Mouse (Mus musculus): ENCODE measurements around the gene Gm11111. TPM values are rescaled to one million over a fixed set of nuclear protein-coding genes. Genes with fewer than 3 reads are reported as not detected.
A peak's percentile ranks its signal among the peaks of the same experiment; 100 is the strongest.
"Not testable (repeated sequence)": the region's sequence is repeated elsewhere in the genome, so short reads cannot be mapped to it uniquely, and the experiment has no call there.

Gene Gm11111
- polyA plus RNA-seq, 1 experiment: not detected

- H3K36me3 ChIP-seq (ENCODE audit: control insufficient read depth, insufficient read depth, low read length): no peaks in the 10 kb centered on the region
- no peak for TF ChIP-seq CTCF (IDR thresholded peaks at IDR 0.05; ENCODE audit: control insufficient read depth, insufficient read depth, insufficient replicate concordance, low read depth, low read length)
- no peak for TF ChIP-seq POLR2A (IDR thresholded peaks at IDR 0.05; ENCODE audit: control insufficient read depth, low read depth, low read length)
- H3K27me3 ChIP-seq (ENCODE audit: control insufficient read depth, insufficient read depth, low read length): no peaks in the 10 kb centered on the region
- no peak overlapping the region for H3K27ac ChIP-seq (ENCODE audit: control insufficient read depth, insufficient read depth, low read depth, low read length)
- no peaks in the 10 kb centered on the region for H3K4me1 ChIP-seq (ENCODE audit: control insufficient read depth, insufficient read depth, low read length)
- H3K4me3 ChIP-seq (ENCODE audit: control insufficient read depth, low read depth, low read length): peak overlapping the region; percentile 54; the same call in 1 of the 2 replicates
These were observed 16.0 kb downstream of the Gm11111 start for GRCm38 (mm10) chr5:98568481-98568880.

GRCm38 (mm10) chr5:98569029-98569513 is 16.6 kb downstream of the Gm11111 start:
- no peaks in the 10 kb centered on the region for H3K4me1 ChIP-seq (ENCODE audit: control insufficient read depth, insufficient read depth, low read length)
- no peaks in the 10 kb centered on the region for H3K36me3 ChIP-seq (ENCODE audit: control insufficient read depth, insufficient read depth, low read length)
- no peaks in the 10 kb centered on the region for H3K27me3 ChIP-seq (ENCODE audit: control insufficient read depth, insufficient read depth, low read length)
- TF ChIP-seq POLR2A (IDR thresholded peaks at IDR 0.05; ENCODE audit: control insufficient read depth, low read depth, low read length): no peak
- TF ChIP-seq CTCF (IDR thresholded peaks at IDR 0.05; ENCODE audit: control insufficient read depth, insufficient read depth, insufficient replicate concordance, low read depth, low read length): no peak
- H3K4me3 ChIP-seq (ENCODE audit: control insufficient read depth, low read depth, low read length): peak overlapping the region; percentile 54
- H3K27ac ChIP-seq (ENCODE audit: control insufficient read depth, insufficient read depth, low read depth, low read length): no peak overlapping the region

- Histone ChIP-seq H3K36me3 (ENCODE audit: control insufficient read depth, insufficient read depth, low read length) (no peaks in the 10 kb centered on the region), H3K4me3 (ENCODE audit: control insufficient read depth, low read depth, low read length) (no peak overlapping the region), H3K4me1 (ENCODE audit: control insufficient read depth, insufficient read depth, low read length) (peaks cover 2% of the 10 kb centered on the region; the same call in 1 of the 2 replicates), H3K27ac (ENCODE audit: control insufficient read depth, insufficient read depth, low read depth, low read length) (no peak overlapping the region), H3K27me3 (ENCODE audit: control insufficient read depth, insufficient read depth, low read length) (no peaks in the 10 kb centered on the region)
- TF ChIP-seq POLR2A (IDR thresholded peaks at IDR 0.05; ENCODE audit: control insufficient read depth, low read depth, low read length) (no peak), CTCF (IDR thresholded peaks at IDR 0.05; ENCODE audit: control insufficient read depth, insufficient read depth, insufficient replicate concordance, low read depth, low read length) (no peak)
These were observed 19.9 kb downstream of the Gm11111 start for GRCm38 (mm10) chr5:98572392-98572791.

GRCm38 (mm10) chr5:98574711-98575470 is 22.4 kb downstream of the Gm11111 start:
- Histone ChIP-seq H3K27ac (ENCODE audit: control insufficient read depth, insufficient read depth, low read depth, low read length) (no peak overlapping the region), H3K4me1 (ENCODE audit: control insufficient read depth, insufficient read depth, low read length) (peaks cover 2% of the 10 kb centered on the region; the same call in 1 of the 2 replicates), H3K36me3 (ENCODE audit: control insufficient read depth, insufficient read depth, low read length) (no peaks in the 10 kb centered on the region), H3K27me3 (ENCODE audit: control insufficient read depth, insufficient read depth, low read length) (no peaks in the 10 kb centered on the region), H3K4me3 (ENCODE audit: control insufficient read depth, low read depth, low read length) (no peak overlapping the region)
- TF ChIP-seq CTCF (IDR thresholded peaks at IDR 0.05; ENCODE audit: control insufficient read depth, insufficient read depth, insufficient replicate concordance, low read depth, low read length): no peak
- TF ChIP-seq POLR2A (IDR thresholded peaks at IDR 0.05; ENCODE audit: control insufficient read depth, low read depth, low read length): no peak

- no peak overlapping the region for H3K27ac ChIP-seq (ENCODE audit: control insufficient read depth, insufficient read depth, low read depth, low read length)
- H3K4me1 ChIP-seq (ENCODE audit: control insufficient read depth, insufficient read depth, low read length): peaks cover 2% of the 10 kb centered on the region; the same call in 1 of the 2 replicates
- no peaks in the 10 kb centered on the region for H3K36me3 ChIP-seq (ENCODE audit: control insufficient read depth, insufficient read depth, low read length)
- H3K4me3 ChIP-seq (ENCODE audit: control insufficient read depth, low read depth, low read length): no peak overlapping the region
- no peak for TF ChIP-seq CTCF (IDR thresholded peaks at IDR 0.05; ENCODE audit: control insufficient read depth, insufficient read depth, insufficient replicate concordance, low read depth, low read length)
- no peaks in the 10 kb centered on the region for H3K27me3 ChIP-seq (ENCODE audit: control insufficient read depth, insufficient read depth, low read length)
These were observed 23.0 kb downstream of the Gm11111 start for GRCm38 (mm10) chr5:98575471-98575834.

- H3K27me3 ChIP-seq (ENCODE audit: control insufficient read depth, insufficient read depth, low read length); H3K27ac ChIP-seq (ENCODE audit: control insufficient read depth, insufficient read depth, low read depth, low read length); H3K36me3 ChIP-seq (ENCODE audit: control insufficient read depth, insufficient read depth, low read length); H3K4me3 ChIP-seq (ENCODE audit: control insufficient read depth, low read depth, low read length); H3K4me1 ChIP-seq (ENCODE audit: control insufficient read depth, insufficient read depth, low read length): not testable (repeated sequence)
These were observed 24.0 kb downstream of the Gm11111 start for GRCm38 (mm10) chr5:98576538-98576937.

GRCm38 (mm10) chr5:98578398-98578797 is 25.9 kb downstream of the Gm11111 start:
- no peaks in the 10 kb centered on the region for H3K27me3 ChIP-seq (ENCODE audit: control insufficient read depth, insufficient read depth, low read length)
- peaks cover 2% of the 10 kb centered on the region; the same call in 1 of the 2 replicates for H3K4me1 ChIP-seq (ENCODE audit: control insufficient read depth, insufficient read depth, low read length)
- no peak for TF ChIP-seq CTCF (IDR thresholded peaks at IDR 0.05; ENCODE audit: control insufficient read depth, insufficient read depth, insufficient replicate concordance, low read depth, low read length)
- no peak for TF ChIP-seq POLR2A (IDR thresholded peaks at IDR 0.05; ENCODE audit: control insufficient read depth, low read depth, low read length)

More at GRCm38 (mm10) chr5:98578398-98578797, 25.9 kb downstream of the Gm11111 start:
- Histone ChIP-seq H3K27ac (ENCODE audit: control insufficient read depth, insufficient read depth, low read depth, low read length) (no peak overlapping the region), H3K4me3 (ENCODE audit: control insufficient read depth, low read depth, low read length) (no peak overlapping the region), H3K36me3 (ENCODE audit: control insufficient read depth, insufficient read depth, low read length) (no peaks in the 10 kb centered on the region)

Data from testis, adult 2 months (tissue).